Mouse (Mus musculus) T-helper 1 cell (primary cell): ENCODE data around the gene Gm3264.
"Not testable (repeated sequence)": the region's sequence is repeated elsewhere in the genome, so short reads cannot be mapped to it uniquely, and the experiment has no call there.

Experiments used
- in situ Hi-C: fragments of 300-600 bp; cut with MboI, MseI; formaldehyde crosslinking; loops from one replicate; pipeline ENCODE4 v1.15.1; 2025; ENCODE audit warnings: high pct_unique_total_duplicates

Gm3264 gene

DNA sequence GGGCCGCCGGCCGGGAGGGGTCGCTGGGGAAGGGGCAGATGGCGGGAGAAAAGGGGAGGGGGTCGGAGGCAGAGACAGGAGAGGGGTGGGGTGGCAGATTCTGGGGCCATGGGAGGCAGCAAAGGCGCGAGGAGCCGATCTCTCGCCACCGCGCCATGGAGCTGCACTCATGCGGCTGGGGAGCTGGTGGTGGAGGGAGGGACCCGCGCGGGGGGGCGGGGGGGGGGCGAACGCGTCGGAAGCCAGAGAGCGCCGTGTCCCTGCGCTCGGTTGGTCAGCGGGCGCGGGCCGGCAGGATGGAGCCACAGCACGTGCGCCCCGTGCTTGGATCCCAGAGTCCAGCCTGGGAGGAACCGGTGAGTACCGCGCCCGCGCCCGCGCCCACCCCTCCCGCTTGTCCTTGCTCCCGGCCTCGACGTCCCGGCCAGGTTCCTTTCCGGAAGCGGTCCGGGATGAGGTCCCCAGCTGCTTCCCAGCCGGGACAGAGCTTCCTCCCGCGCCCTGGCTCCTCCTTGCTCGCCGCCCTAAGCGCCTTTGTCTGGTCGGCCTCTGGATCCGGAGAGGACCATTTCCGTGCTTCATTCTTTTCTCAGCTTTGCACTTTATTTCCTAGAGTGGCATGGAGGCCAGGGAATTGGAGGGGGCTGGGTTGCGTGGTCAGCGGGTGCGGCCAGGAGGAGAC is at the start of gene Gm3264:
Gene Gm3264, plus strand, starts transcription at position 278 of the 682 bp plus-strand sequence.
- in situ Hi-C loops = loop anchor here (10.0 kb wide), 1 partner anchor 1569 kb away; no protein-coding TSS in a partner anchor

DNA sequence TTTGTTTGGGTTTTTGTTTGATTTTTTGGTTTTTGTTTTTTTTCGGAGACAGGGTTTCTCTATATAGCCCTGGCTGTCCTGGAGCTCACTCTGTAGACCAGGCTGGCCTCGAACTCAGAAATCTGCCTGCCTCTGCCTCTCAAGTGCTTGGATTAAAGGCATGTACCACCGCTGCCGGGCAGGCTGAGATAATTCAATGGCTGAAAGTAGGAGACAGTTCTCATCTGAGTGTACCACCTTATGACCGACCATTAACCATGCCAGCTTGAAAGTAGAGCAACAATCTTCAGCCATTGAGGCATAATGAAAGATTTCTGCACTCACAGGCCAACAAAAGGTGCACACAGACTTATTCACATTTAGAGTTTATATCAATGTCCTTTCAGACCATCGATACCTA is 49.0 kb upstream of the Gm3264 start:
- in situ Hi-C loops = loop anchor here (10.0 kb wide), 1 partner anchor 1678 kb away; no protein-coding TSS in a partner anchor

DNA sequence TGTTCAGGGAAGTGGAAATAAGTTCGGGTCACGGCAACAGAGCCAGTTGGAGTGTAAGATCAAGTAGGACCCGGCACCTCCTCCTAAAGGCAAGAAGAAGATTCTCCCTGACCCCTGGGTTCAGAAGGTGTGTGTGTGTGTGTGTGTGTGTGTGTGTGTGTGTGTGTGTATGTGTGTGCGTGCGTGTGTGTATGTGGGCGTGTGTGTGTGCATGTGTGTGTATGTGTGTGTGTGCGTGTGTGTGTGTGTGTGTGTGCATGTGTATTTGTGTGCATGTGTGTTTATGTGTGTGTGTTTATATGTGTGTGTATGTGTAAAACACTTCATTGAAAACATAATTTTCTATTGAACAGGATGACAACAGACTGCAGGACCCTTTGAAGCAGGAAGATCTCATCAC is 33.4 kb upstream of the Gm3264 start:
- in situ Hi-C loops = not testable (repeated sequence)

DNA sequence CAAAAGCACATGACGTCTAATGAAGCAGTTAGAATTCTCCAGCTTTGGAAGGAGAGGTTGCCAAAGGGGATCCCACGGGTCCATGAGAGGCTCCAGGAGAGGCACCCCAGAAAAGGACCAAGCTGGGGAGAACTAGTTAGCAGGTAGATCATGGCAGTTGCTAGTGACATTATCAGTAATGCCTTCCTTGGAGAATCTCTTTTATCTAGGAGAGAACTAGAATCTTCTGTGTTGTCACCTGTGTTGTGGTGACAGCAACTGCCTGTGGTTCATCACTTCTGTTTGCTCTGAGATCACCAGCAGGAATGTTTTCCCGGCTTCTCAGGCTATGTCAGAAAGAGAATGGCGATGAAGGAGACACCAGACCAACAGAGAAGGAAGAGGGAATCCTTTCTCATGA is 17.6 kb upstream of the Gm3264 start, which contains the start of gene Gm3269:
Gene Gm3269, plus strand, starts transcription at position 301 of the 400 bp plus-strand sequence.
- in situ Hi-C loops = loop anchor here (10.0 kb wide), 1 partner anchor 443 kb away; the partner anchor contains the start of gene Gm3159

DNA sequence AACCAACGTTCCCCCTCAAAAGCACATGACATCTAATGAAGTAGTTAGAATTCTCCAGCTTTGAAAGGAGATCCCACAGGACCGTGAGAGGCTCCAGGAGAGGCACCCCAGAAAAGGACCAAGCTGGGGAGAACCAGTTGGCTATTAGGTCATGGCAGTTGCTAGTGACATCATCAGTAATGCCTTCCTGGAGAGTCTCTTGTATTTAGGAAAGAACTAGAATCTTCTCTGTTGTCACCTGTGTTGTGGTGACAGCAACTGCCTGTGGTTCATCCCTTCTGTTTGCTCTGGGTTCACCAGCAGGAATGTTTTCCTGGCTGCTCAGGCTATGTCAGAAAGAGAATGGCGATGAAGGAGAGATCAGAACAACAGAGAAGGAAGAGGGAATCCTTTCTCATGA is 36.7 kb downstream of the Gm3264 start, which contains the start of gene Gm3278:
Gene Gm3278, plus strand, starts transcription at position 301 of the 400 bp plus-strand sequence.
- in situ Hi-C loops = not testable (repeated sequence)
